Comparison of ENCODE assay signal across 24 mouse cellular contexts in the genomic region with DNA sequence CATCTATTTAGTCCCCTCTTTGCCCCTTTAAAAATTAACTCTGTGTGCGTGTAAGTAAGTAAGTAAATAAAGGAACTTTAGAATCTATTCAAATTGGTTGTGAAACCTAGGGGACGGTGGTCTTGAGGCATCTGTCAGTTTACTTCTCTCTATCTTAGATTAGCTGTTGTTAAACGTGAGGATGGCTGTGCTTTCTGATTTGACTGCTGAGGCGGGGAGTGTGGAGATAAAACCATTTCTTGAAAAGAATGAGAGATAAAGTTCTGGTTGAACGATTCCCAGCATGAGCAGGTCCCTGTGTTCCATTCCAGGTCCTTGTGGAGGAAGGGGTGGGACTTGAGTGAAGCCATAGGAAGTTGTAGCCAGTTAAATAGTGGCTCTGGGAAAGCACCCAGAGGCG. TPM values are rescaled to one million over a fixed set of nuclear protein-coding genes. Genes with fewer than 3 reads are reported as not detected.
DNase-seq lines count a peak whose midpoint lies in the region; ATAC-seq and TF ChIP-seq lines count a peak whose summit lies in the region.
"Had no signal": no experiment of that assay in that cellular context is flagged by ENCODE, and none has a peak within 500 bp of the region (broad histone marks: within the 10 kb centered on the region; RNA-seq: fewer than 3 reads in every experiment).

No protein-coding gene starts in this region.

- H3K27me3 ChIP-seq in forebrain, embryonic 10.5 days (ENCODE audit: poor library complexity, severe bottlenecking): no peaks in the 10 kb centered on the region
- no peaks in the 10 kb centered on the region for H3K27me3 ChIP-seq in forebrain, embryonic 15.5 days
- H3K27me3 ChIP-seq in liver, embryonic 14.5 days (ENCODE audit: control insufficient read depth, insufficient read depth, low read length): no peaks in the 10 kb centered on the region
- H3K27me3 ChIP-seq in liver, embryonic 11.5 days (replicated peaks; ENCODE audit: control insufficient read depth, insufficient read depth, low read length): no peaks in the 10 kb centered on the region
- H3K27me3 ChIP-seq in myocyte (ENCODE audit: control insufficient read depth, insufficient read depth, insufficient read length): no peaks in the 10 kb centered on the region
- no peaks in the 10 kb centered on the region for H3K27me3 ChIP-seq in limb, embryonic 10.5 days (ENCODE audit: low read depth, poor library complexity, severe bottlenecking)
- H3K27me3 ChIP-seq: heart, embryonic 13.5 days; hindbrain, embryonic 13.5 days; Patski had no signal

- H3ac ChIP-seq in myocyte (ENCODE audit: control insufficient read depth, insufficient read length): no peak overlapping the region

- H3K9ac ChIP-seq in forebrain, embryonic 15.5 days (replicated peaks): no peak overlapping the region
- no peak overlapping the region for H3K9ac ChIP-seq in liver, embryonic 14.5 days (replicated peaks)
- H3K9ac ChIP-seq in liver, embryonic 11.5 days (ENCODE audit: low read depth, low read length): no peak overlapping the region
- H3K9ac ChIP-seq: heart, embryonic 13.5 days; hindbrain, embryonic 13.5 days had no signal

- no peak for DNase-seq in forebrain, embryonic 10.5 days (ENCODE audit: extremely low spot score, low spot score)
- DNase-seq in liver, embryonic 14.5 days (ENCODE audit: low read depth in 3 of 3, low spot score in 3 of 3): no peak
- DNase-seq in liver, embryonic 11.5 days (ENCODE audit: low spot score): no peak
- no peak for DNase-seq in limb, embryonic 10.5 days (ENCODE audit: low spot score)
- DNase-seq: adrenal gland, adult 2 months; adrenal gland, postnatal 14 days; cerebellum, adult 11 months; cerebellum, adult 2 months; cerebellum, adult 9-11 months; cerebellum, postnatal 25 days; gastrocnemius, postnatal 25 days; heart, adult 18-20 months; kidney, adult 2 months had no signal

- no peak for TF ChIP-seq POLR2A in myocyte (IDR thresholded peaks at IDR 0.05; ENCODE audit: insufficient read length, low read depth)

- no peaks in the 10 kb centered on the region for H3K9me3 ChIP-seq in forebrain, embryonic 10.5 days
- no peaks in the 10 kb centered on the region for H3K9me3 ChIP-seq in forebrain, embryonic 15.5 days
- no peaks in the 10 kb centered on the region for H3K9me3 ChIP-seq in liver, embryonic 14.5 days (ENCODE audit: control insufficient read depth, low read length)
- no peaks in the 10 kb centered on the region for H3K9me3 ChIP-seq in liver, embryonic 11.5 days (ENCODE audit: control insufficient read depth, low read length)
- no peaks in the 10 kb centered on the region for H3K9me3 ChIP-seq in limb, embryonic 10.5 days (replicated peaks)
- H3K9me3 ChIP-seq: heart, embryonic 13.5 days; hindbrain, embryonic 13.5 days had no signal

- no peaks in the 10 kb centered on the region for H3K79me2 ChIP-seq in myocyte (ENCODE audit: control insufficient read depth, insufficient read depth)

- 50% methylated on average over 6 of the region's 6 CpGs for WGBS in forebrain, embryonic 10.5 days
- 33% methylated on average over 6 of the region's 6 CpGs for WGBS in forebrain, embryonic 15.5 days
- WGBS in liver, embryonic 14.5 days (ENCODE audit: insufficient replicate concordance): 18% methylated on average over 6 of the region's 6 CpGs
- WGBS in liver, embryonic 11.5 days: 36% methylated on average over 6 of the region's 6 CpGs
- WGBS in limb, embryonic 10.5 days: 83% methylated on average over 6 of the region's 6 CpGs

- TF ChIP-seq CTCF in liver, embryonic 14.5 days (IDR thresholded peaks at IDR 0.05; ENCODE audit: low read depth): no peak

- ATAC-seq in forebrain, embryonic 15.5 days (replicated peaks): no peak
- no peak for ATAC-seq in liver, embryonic 14.5 days (ENCODE audit: insufficient read depth)
- no peak for ATAC-seq in liver, embryonic 11.5 days (replicated peaks; ENCODE audit: low FRiP score)
- ATAC-seq: CD4-positive, CD25-positive, alpha-beta regulatory T cell, adult 4 months; forebrain, embryonic 14.5 days; hindbrain, postnatal 0 days; intestine, postnatal 0 days; Patski had no signal

- peaks cover 13% of the 10 kb centered on the region for H3K4me1 ChIP-seq in forebrain, embryonic 10.5 days
- H3K4me1 ChIP-seq in forebrain, embryonic 15.5 days: peaks cover 23% of the 10 kb centered on the region
- peaks cover 0 to 3% of the 10 kb centered on the region in 2 experiments; a peak in 2 of 4 replicates for H3K4me1 ChIP-seq in liver, embryonic 14.5 days (replicated peaks; ENCODE audit: control insufficient read depth in 2 of 2, insufficient read depth in 2 of 2, low read length in 1 of 2)
- H3K4me1 ChIP-seq in liver, embryonic 11.5 days (replicated peaks; ENCODE audit: control insufficient read depth, insufficient read depth, low read length): peaks cover 6% of the 10 kb centered on the region
- H3K4me1 ChIP-seq in limb, embryonic 10.5 days: no peaks in the 10 kb centered on the region

- H3K36me3 ChIP-seq in forebrain, embryonic 10.5 days (replicated peaks): 0 out of 2 replicates have a peak, but pooled peaks cover 3% of the 10 kb centered on the region
- no peaks in the 10 kb centered on the region for H3K36me3 ChIP-seq in forebrain, embryonic 15.5 days
- H3K36me3 ChIP-seq in liver, embryonic 14.5 days (replicated peaks; ENCODE audit: control insufficient read depth, insufficient read depth, low read depth): no peaks in the 10 kb centered on the region
- H3K36me3 ChIP-seq in liver, embryonic 11.5 days (ENCODE audit: control insufficient read depth, insufficient read depth, low read length): no peaks in the 10 kb centered on the region
- no peaks in the 10 kb centered on the region for H3K36me3 ChIP-seq in myocyte (ENCODE audit: control insufficient read depth, insufficient read depth)
- H3K36me3 ChIP-seq in limb, embryonic 10.5 days: no peaks in the 10 kb centered on the region

- H3K4me2 ChIP-seq in forebrain, embryonic 15.5 days (replicated peaks): no peak overlapping the region
- H3K4me2 ChIP-seq in liver, embryonic 14.5 days (ENCODE audit: low read depth): no peak overlapping the region
- no peak overlapping the region for H3K4me2 ChIP-seq in liver, embryonic 11.5 days
- H3K4me2 ChIP-seq in myocyte (ENCODE audit: low read depth): peak overlapping the region; percentile 3
- H3K4me2 ChIP-seq: heart, embryonic 13.5 days; hindbrain, embryonic 13.5 days had no signal

- 0 out of 2 replicates have a peak overlapping the region, but pooled peaks have one; percentile 8 for H3K27ac ChIP-seq in forebrain, embryonic 10.5 days
- no peak overlapping the region for H3K27ac ChIP-seq in forebrain, embryonic 15.5 days (replicated peaks)
- no peak overlapping the region for H3K27ac ChIP-seq in liver, embryonic 14.5 days
- H3K27ac ChIP-seq in liver, embryonic 11.5 days (ENCODE audit: low read depth, low read length): no peak overlapping the region
- no peak overlapping the region for H3K27ac ChIP-seq in limb, embryonic 10.5 days
- H3K27ac ChIP-seq: heart, embryonic 13.5 days; hindbrain, embryonic 13.5 days; hindbrain, postnatal 0 days had no signal

- H3K4me3 ChIP-seq in forebrain, embryonic 10.5 days: no peak overlapping the region
- no peak overlapping the region for H3K4me3 ChIP-seq in forebrain, embryonic 15.5 days
- no peak overlapping the region for H3K4me3 ChIP-seq in liver, embryonic 14.5 days (ENCODE audit: insufficient read depth in 1 of 2, low read depth in 2 of 2, low read length in 2 of 2)
- no peak overlapping the region for H3K4me3 ChIP-seq in liver, embryonic 11.5 days (ENCODE audit: low read depth, low read length)
- H3K4me3 ChIP-seq in myocyte: no peak overlapping the region
- H3K4me3 ChIP-seq in limb, embryonic 10.5 days: no peak overlapping the region
- H3K4me3 ChIP-seq: heart, embryonic 13.5 days; hindbrain, embryonic 13.5 days had no signal

- TF ChIP-seq EP300 in liver, embryonic 14.5 days (IDR thresholded peaks at IDR 0.05; ENCODE audit: low read depth): 0 out of 2 replicates have a peak, but pooled peaks have one; percentile 23

TF ChIP-seq in myocyte, 11 proteins besides CTCF, POLR2A, EP300 and RAD21:
- TF ChIP-seq TCF12 (IDR thresholded peaks at IDR 0.05; ENCODE audit: insufficient read depth, poor library complexity, severe bottlenecking): no peak
- TF ChIP-seq USF1 (IDR thresholded peaks at IDR 0.05; ENCODE audit: low read depth): no peak
- TF ChIP-seq TCF3 (IDR thresholded peaks at IDR 0.05; ENCODE audit: insufficient read length, low read depth): no peak
- TF ChIP-seq REST (IDR thresholded peaks at IDR 0.05; ENCODE audit: insufficient read depth, insufficient read length): no peak
- no peak for TF ChIP-seq MYOD1 (IDR thresholded peaks at IDR 0.05; ENCODE audit: control insufficient read depth in 1 of 3, insufficient read length in 2 of 3, low read depth in 2 of 3)
- no peak for TF ChIP-seq MAX (IDR thresholded peaks at IDR 0.05; ENCODE audit: low read depth)
- no peak for TF ChIP-seq SRF (IDR thresholded peaks at IDR 0.05; ENCODE audit: control insufficient read depth, insufficient read length, low read depth)
- no peak for TF ChIP-seq E2F4 (IDR thresholded peaks at IDR 0.05; ENCODE audit: insufficient read depth)
- no peak for TF ChIP-seq MYOG (IDR thresholded peaks at IDR 0.05; ENCODE audit: control insufficient read depth in 1 of 3, insufficient read depth in 1 of 3, insufficient read length in 2 of 3, low read depth in 2 of 3)
- no peak for TF ChIP-seq POLR2AphosphoS2 (IDR thresholded peaks at IDR 0.05; ENCODE audit: insufficient read length, low read depth)
- TF ChIP-seq CEBPB (IDR thresholded peaks at IDR 0.05; ENCODE audit: insufficient read depth, poor library complexity, severe bottlenecking): no peak

RNA-seq across cellular contexts. Expression of a gene that starts 41.6 kb away (rescaled TPM):
- polyA plus RNA-seq in forebrain, embryonic 10.5 days (2016; fragmentation: Nextera tagmentation; extraction: Ambion mirVana): not detected in 2 replicates
- polyA plus RNA-seq in forebrain, embryonic 15.5 days (2015; fragmentation: Nextera tagmentation; extraction: Ambion mirVana): 0.09 TPM in 1 of 2 replicates, not detected in the other
- not detected in 2 replicates for polyA plus RNA-seq in liver, embryonic 14.5 days (2012; rRNA removed)
- polyA plus RNA-seq in liver, embryonic 14.5 days (2014; fragmentation: Nextera tagmentation; extraction: Ambion mirVana): not detected in 2 replicates
- not detected in 2 replicates for polyA plus RNA-seq in liver, embryonic 11.5 days (2014; fragmentation: Nextera tagmentation; extraction: Ambion mirVana)
- not detected for polyA plus RNA-seq in myocyte (2012; fragmentation: generic; extraction: Trizol)
- not detected in 2 replicates for polyA plus RNA-seq in limb, embryonic 10.5 days (2016; fragmentation: Nextera tagmentation; extraction: Ambion mirVana)
- polyA plus RNA-seq: adrenal gland, adult 2 months; C2C12; cerebellum, adult 2 months; forebrain, embryonic 11.5 days; intestine, postnatal 0 days; Patski had no signal
